Mouse (Mus musculus): ENCODE results near the gene Auts2. TPM values are rescaled to one million over a fixed set of nuclear protein-coding genes. Genes with fewer than 3 reads are reported as not detected.

The Auts2 gene
- polyA plus RNA-seq, 1 experiment: 8.7 TPM

DNA sequence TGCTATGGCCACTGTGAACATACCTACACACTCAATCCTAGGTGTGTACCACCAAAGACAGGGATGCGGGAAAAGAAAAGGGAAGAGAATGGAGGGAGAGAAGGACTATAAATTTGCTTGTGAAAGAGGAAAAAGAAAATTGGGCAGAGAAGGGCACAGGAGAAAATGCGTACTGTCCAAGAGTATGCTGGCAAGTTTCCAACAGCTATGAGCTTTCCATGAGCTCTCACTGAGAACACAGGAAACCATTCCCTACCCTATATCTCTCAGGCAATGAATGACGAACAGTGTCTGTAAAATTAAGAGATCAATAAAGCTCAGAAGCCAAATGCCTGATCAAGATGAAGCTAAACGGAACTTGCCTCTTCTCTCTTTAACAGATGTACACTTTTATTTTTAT lies 220.2 kb downstream of the Auts2 start:
- DNase-seq (ENCODE audit: low read depth): no peak

DNA sequence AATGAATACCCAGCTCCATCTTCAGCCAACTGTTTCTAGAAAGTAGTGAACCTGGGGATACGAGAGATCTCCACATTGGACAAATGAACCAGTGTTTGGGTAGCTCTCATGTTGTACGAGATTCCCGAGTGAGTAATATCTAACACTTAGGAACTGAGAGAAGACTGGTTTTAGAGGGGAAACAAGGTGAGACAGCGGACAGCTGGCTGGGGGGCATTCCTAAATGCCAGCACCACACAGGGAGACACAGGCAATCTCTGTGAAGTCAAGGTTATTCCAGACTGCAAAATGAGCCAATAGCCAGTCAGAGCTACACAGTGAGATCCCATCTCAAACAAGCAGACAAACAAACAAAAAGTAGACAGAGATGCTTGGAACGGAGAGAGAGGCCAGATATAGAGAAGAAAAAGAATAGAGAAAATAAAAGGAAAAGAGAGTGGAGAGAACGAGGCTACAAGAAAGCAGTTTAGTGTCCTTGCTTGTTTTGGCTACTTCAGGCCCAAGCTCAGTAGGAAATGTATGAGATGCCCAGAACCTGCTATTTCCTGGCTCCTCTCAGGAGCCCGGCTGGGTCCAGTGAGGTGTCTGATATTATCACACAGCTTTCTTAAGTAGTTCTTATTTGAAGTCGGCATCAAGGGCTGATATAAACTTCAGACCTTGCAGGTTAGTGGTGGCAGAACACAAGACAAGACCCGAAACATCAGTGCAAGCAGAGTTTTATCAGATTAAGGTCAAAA lies 224.9 kb downstream of the Auts2 start:
- no peak for DNase-seq (ENCODE audit: low read depth)

DNA sequence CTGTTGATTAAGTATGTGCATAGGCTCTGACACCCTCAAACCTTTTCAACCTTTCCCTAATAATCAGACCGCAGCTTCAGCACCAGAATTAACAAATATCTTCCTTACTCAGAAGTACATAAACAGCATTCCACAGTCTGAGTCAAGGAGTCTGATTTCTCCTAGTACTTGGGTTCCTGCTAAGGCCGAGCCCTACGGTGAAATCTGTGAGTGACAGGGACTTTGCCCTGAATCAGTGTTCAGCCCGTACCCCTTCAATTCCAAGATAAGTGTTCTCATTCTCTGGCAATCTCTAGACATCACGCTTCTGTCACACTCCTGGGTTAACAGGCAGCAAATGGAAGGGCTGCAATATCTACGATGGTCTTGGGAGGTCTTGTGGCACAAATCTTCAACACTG lies 226.2 kb downstream of the Auts2 start:
- DNase-seq (ENCODE audit: low read depth): no peak

DNA sequence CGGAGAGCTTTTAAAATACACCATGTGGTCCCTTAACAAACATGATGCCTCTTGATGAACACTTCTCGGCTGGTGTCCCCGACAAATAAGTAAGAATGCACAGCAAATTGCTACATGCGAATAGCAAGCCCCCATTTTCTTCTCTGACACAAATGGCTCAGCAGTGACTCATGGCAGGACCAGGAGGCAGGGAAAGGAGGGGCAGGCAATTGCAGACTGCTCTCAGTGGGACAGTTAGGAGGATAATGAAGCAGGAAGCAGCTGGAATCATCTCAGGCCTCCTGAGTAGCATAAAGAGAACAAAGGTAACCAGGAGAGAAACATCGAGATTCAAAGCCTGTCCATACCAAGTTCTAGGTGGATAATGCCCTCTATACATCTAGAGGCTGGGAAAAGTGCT lies 228.8 kb downstream of the Auts2 start:
- DNase-seq (ENCODE audit: low read depth): no peak

DNA sequence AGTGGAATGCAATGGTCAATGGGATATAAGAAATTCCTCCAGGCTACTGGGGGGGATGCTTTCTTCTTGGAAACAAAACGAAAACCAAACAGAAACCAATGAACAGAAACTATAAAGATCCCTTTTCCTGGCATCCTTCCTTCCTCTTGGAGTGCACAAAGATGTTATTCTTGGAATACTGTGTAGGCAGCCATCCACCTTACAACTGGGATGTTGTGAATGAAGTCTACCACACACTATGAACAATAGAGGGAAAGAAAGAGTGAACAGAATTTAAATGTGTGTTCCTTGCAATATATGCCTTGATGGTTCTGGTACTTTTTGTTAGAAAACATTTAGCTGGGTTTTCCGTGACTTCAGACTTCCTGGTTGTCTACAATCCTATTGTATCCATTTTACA lies 236.1 kb downstream of the Auts2 start:
- no peak for DNase-seq (ENCODE audit: low read depth)

DNA sequence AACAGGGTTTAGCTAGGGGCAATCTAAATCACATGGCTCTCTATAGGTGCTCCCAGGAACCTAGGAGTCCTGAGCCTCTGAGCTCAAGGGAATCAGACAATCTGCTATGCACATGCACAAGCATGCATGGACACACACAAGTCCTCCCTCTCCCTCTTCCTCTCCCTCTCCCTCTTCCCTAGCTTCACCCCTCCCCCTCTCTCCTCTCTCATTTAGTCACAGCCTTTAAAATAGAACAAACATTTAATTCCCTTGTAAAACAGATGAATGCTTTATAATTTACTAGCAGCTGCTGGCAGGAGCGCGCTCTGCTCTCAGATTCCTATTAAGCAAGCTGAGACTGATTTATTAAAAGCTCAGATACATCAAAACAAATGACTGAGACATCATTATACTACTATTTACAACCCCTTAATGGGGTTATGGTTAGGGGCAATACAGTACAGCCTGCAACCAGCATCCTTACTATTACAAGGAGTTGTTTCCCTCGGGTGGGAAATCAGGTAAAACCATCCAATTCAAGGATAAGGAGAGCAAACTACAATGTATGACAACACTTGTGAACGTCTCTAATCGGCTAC lies 237.7 kb downstream of the Auts2 start:
- DNase-seq (ENCODE audit: low read depth): no peak

DNA sequence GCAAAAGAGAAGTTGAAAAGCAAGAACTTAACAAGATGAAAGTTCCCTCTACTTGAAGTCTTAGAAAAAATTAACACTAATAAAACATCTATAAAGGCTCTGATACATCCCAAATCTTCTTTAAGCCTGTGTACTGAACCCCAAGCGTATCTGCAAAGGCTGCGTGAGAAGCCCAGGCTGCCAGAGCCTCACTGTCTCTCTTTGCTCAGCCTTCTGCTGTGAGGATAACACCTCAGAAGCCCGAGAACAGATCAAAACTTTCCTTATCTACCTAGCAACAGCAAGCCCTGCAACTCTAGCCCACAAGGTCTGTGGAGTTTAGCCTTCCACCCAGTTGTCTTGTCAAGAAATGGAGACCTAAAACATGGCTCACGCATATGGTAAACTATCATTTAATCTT lies 240.4 kb downstream of the Auts2 start:
- DNase-seq (ENCODE audit: low read depth): no peak

DNA sequence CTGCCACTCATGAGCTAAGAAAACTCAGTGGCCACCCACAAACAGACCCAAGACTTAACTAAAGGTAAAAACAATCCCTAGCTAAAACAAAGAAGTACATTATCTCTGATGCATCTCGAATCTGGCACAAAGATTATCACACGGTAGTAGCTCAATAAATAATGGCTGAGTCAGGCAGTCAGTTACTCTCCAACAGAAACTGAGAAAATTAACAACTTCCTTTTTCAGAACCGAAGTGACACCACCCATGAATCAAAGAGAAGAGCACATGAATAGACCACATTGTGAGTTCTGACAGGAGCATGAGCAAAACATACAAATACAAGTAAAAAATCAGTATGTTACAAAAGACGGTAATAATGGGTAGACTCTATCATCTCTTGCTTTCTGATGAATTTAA lies 242.3 kb downstream of the Auts2 start:
- DNase-seq (ENCODE audit: low read depth): no peak

DNA sequence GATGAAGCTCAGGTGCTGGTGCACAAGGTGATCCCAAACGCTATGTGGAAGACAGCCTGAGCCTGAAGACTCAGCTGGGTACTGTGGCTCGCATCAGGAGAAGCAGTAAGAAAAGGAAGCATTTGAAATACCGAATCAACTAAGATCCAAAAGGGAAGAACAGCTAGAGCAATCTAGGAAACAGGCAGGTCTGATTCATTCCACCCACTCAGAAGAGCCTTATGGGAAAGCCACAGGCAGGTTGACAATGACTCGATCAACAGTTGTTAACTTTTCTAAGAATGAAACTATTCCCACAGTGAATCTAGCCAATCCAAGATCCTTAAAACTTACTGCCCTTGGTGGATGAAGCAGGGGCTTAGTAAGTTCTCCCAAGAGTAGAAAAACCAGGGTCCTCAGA lies 243.4 kb downstream of the Auts2 start:
- no peak for DNase-seq (ENCODE audit: low read depth)

DNA sequence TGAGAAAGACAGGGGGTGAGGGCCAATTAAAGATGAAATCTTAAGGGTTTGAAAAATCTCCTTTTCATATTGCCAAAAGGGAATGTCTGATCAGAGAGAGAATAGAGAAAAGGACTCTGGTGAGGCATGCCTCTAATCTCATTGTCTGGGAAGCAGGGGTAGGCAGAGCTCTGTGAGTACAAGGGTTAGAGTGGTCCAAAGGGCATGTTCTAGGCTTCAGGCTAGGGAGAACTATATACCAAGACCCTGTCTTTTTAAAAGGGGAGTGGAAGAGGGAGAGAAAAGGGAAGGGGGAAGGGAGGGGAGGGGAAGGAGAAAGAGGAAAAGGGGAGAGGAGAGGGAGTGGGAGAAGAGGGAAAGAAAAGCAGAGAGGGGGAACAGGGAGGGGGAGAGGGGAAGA lies 244.1 kb downstream of the Auts2 start:
- no peak for DNase-seq (ENCODE audit: low read depth)

DNA sequence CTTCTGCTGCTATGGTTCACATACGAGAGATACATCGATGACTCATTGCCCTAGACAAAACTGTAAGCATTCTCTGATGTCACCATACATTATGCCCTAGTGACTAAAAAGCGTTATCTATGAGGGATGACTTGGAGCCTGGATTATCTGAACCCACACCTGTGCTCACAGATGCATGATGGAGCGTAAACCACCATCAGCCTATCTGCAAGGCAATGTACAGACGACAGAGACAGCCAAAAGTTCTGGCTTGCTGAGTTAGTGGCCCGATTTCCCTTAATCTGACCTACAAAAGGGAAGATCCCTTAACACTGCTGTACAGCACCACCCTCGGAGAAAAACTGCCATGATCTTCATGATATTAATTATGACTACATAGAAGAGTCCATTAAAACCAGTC lies 245.8 kb downstream of the Auts2 start:
- DNase-seq (ENCODE audit: low read depth): no peak

DNA sequence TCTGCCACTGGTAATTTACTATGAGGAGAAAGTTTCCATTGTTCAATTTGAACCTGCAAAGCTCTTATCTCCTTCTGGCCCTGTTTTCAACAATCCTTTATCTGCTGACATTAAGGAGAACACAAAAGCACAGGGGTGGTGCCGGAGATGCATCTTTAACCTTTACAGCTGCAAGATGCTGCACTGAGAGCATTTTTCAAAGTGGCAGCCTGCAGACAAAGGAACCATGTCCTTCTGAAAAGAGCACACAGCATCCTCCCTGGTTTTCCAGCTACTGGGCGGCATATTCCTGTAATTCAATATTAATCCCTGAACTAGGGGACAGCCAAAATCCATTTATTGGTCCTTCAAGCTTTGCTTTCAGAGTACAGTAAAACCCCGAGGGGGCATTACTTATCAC lies 248.7 kb downstream of the Auts2 start:
- DNase-seq (ENCODE audit: low read depth): no peak

DNA sequence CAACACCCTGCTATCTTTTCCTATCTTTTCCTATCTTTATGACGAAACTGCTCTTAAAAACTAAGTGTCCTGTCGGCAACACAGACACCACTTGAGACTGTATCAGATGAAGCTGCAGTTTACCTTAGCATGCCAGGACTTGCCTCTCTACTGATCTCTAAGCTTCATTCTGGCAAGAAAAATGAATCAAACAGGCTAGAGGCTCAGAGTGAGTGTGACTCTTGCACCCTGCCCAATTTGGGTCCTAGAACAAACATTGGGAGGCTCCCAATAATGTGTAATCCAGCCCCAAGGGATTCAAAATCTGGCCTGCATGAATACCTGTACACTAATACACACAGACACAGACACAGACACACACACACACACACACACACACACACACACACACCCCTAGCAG lies 250.2 kb downstream of the Auts2 start:
- peak; percentile 58 for DNase-seq (ENCODE audit: low read depth)

DNA sequence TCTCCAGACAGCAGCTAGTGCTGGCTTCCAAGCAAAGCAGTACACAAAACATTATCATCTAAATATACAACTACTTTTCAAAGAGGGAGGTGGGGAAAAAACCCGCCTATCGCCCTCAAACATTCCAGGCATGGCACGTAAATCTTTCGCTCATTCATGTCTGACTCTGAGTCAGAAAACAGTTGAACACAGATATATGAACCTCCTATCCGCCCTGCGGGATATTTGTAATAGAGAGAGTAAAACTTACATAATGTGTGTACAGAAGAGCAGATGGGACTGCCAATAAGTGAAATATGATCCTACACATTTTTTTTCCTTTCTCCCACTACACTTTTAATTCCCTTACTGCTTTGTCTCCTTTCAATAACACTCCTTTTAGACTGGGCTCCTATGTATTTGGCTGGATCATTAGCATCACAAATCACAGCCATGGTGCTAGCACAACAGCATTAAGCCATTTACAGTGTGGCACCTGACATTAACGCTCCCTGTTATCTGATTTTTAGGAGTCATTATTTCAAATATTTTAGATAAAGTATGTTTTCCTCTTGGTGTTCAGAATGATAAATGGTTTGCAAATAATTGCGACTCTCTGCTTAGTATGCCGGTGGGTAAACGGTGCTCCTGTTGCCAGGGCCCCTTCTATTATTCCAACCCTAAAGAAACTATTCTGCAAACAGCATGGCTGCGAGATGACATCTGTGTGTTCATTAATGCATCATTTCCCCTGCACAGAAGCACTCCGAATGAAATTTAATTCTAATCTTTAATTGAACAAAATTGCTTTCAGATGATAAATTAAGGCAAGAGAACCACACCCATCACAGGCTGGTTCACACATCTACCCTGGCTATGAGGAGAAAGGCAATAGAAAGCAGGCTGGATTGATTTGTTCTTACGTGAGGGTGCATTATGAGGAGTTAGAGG lies 252.3 kb downstream of the Auts2 start:
- peak; percentile 38 for DNase-seq (ENCODE audit: low read depth)

DNA sequence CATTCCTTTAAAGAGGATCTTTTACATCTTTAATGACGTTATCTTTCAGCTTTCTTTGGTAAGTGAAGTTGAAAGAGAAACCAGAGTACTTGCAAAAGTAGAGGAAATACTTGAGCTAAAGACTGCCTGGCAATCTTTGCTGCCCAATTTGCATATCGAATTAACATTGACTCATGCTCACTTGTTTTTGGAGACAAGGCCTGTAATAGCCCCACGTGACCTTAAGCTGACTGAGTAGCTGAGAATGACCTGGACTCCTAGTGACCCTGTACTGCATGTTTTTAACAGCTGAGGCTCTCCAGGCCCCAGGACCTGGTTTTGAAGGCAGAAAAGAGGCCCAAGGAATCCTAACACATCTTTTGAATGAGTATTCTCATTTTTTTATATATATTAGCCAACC lies 259.4 kb downstream of the Auts2 start:
- no peak for DNase-seq (ENCODE audit: low read depth)

DNA sequence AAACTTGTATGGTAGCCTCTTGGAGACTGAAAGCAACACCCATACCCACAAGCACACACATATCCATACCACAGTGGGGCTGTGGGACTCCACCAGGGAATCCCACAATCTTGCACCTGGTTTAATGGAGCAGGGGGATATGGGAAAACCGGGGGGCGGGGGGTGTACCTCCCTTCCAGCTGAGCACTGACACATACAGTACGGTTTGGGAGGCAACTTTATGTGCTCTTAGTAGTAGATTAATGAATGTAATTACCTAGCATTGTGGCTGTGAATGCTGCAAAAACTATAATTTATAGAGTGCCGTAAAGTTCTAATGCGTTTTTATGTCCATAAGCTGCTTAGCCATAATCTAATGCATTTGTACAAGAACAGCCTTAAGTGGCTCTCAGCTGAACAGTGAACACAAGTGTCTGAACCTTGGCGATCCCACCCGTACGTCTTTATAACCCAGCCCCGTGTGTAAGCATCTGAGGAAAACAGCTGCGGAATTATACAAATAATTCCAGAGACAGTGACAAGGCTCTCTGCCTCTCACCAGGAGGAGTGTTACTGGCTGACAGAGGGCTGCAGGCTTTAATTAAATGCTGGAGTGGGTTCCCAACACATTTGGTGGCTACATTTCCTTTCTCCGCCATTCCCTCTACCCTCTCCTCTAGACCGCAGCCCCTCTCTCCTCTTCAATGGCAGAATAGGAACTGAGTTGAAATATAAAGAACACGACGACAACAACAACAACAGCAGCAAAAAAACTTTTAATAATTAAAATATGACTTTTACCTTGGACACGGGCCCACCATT lies 268.8 kb downstream of the Auts2 start:
- no peak for DNase-seq (ENCODE audit: low read depth)

DNA sequence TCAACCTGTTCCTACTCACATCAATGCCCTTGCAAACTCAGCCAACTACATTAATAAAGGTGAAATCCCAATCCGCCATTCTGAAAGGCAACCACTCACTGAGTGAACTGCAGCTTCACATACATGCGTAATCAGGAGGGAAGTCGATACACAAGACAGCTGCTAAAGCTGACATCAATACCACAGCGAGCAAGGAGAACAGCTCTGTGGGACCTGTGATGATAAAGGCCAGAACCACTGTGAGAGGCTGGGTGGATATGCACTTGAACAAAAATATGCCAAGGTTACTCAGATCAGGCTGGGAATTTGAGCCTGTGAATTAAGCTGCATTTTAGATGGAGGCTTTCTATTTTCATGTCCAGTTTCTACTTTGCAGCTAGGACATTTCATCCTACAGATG lies 271.0 kb downstream of the Auts2 start:
- no peak for DNase-seq (ENCODE audit: low read depth)

DNA sequence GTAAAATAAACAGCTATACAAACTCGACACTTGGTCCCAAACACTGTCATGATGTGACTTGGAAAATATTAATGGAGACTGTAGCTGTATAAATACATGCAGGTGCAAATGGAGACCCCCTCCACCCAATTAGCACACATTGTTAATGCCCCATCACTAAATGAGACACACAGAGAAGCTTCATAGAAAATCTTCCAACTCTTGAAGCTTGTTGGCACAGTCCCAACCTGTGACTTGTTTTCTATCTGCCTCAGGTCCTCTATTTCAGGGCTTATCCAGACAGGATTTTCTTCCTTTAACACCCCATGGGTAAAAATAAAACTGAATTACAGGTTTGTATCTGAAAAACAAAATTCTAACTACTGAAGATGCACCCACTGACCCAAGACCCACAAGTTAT lies 272.2 kb downstream of the Auts2 start:
- no peak for DNase-seq (ENCODE audit: low read depth)

DNA sequence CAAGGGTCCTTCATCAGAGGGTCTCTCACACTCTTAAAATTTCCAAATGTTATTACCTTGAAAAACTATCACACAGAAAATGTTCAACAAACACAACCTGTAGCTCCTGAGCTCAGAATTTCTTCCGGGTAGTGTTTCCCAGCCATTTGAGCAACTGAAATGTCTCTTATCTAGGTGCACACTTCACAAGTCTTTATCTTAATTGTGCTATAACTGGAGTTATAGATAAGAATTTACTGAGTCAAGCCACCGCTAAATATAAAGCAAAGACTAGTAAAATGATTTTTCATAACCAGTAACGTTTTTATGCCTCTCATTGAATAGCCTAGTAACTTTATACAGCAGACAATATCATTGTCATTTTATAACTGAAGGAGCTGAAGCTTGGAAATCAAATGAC lies 273.1 kb downstream of the Auts2 start:
- no peak for DNase-seq (ENCODE audit: low read depth)

DNA sequence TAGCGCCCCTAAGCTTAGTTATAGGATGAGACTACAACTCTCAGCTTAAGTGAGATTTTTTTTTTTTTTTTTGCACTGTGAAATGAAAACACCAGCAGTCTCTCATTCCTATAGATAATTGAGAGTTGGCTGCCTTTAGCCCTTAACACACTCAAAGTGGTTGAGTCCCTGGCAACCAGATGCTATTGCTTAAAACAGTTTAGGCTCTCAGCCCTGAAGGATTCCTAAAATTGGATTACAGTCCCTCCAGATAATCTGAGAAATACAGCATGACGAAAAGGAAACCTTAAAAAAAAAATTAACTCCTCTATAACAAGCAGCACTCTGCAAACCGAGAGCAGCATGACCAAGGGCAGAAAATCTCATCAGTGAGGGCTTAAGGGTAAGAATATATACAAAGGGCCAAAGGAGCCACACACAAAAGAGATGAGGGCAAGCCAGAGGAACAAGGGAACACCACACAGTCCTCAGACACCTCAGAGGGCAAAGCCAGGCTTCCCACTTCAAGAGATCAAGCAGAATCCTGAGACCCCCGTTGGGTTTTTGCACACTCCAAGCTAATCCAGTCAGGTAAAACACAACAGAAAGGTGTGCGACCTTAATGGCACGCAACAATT lies 274.7 kb downstream of the Auts2 start:
- no peak for DNase-seq (ENCODE audit: low read depth)

DNA sequence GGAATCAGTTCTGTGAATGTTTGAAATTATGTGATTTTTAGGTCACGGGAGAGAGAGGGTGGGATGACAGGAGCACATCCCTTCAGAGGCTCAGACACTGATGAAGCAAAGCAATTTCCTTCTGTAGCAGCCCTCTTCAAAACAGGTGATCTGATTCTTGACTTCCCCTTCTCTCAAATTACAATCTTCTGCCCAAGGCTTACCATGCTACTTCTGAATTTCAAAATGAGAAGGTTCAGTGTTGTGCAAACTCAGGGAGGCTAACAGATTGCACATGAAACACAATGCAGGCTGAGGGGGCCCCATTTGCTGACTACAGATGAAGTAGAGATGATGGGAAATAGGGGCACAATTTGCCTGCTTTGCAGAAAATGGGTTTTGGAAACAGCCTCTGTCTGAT lies 278.1 kb downstream of the Auts2 start:
- no peak for DNase-seq (ENCODE audit: low read depth)

DNA sequence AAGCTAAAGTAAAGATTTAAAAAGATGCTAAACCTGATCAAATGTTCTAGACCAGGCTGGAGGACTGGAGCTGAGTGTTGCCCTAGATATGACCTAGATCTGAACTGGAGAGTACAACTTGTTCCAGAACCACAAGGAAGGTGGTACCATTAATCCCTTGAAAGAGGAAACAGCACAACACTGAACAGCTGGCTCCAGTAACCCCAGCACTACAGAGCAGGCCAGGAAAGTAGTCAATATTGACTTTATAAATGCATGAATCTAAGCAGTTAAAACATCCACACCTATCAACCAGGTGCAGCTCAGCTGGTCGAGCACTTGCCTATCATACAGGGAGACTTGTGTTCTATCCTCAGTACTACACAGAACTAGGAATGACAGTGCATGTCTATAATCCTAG lies 281.4 kb downstream of the Auts2 start:
- DNase-seq (ENCODE audit: low read depth): no peak
